Mouse (Mus musculus): ENCODE results near the gene Mre11a. TPM values are rescaled to one million over a fixed set of nuclear protein-coding genes. Genes with fewer than 3 reads are reported as not detected.

The Mre11a gene
- polyA plus RNA-seq, 1 experiment from 2014 or later, result 10.3 TPM

GRCm38 (mm10) chr9:14839970-14840369, 55.5 kb downstream of the Mre11a start:
- Histone ChIP-seq H3K9ac (ENCODE audit: low read depth, low read length) (no peak overlapping the region), H3K4me1 (ENCODE audit: control insufficient read depth, insufficient read depth, low read depth, low read length) (no peaks in the 10 kb centered on the region), H3K27me3 (replicated peaks; ENCODE audit: control insufficient read depth, insufficient read depth, low read length) (no peaks in the 10 kb centered on the region), H3K4me3 (ENCODE audit: low read length) (no peak overlapping the region), H3K9me3 (ENCODE audit: control insufficient read depth, low read length) (no peaks in the 10 kb centered on the region), H3K27ac (ENCODE audit: low read depth, low read length) (no peak overlapping the region), H3K4me2 (ENCODE audit: low read length) (no peak overlapping the region), H3K36me3 (ENCODE audit: control insufficient read depth, insufficient read depth, low read length) (no peaks in the 10 kb centered on the region)
- WGBS, result 74% methylated on average over 5 of the region's 5 CpGs
- ATAC-seq, result no peak

GRCm38 (mm10) chr9:14841878-14842761, 57.7 kb downstream of the Mre11a start:
- Histone ChIP-seq H3K9ac (ENCODE audit: low read depth, low read length) (no peak overlapping the region), H3K4me1 (ENCODE audit: control insufficient read depth, insufficient read depth, low read depth, low read length) (no peaks in the 10 kb centered on the region), H3K4me2 (ENCODE audit: low read length) (no peak overlapping the region), H3K27me3 (replicated peaks; ENCODE audit: control insufficient read depth, insufficient read depth, low read length) (no peaks in the 10 kb centered on the region), H3K27ac (ENCODE audit: low read depth, low read length) (no peak overlapping the region), H3K36me3 (ENCODE audit: control insufficient read depth, insufficient read depth, low read length) (no peaks in the 10 kb centered on the region), H3K4me3 (ENCODE audit: low read length) (no peak overlapping the region), H3K9me3 (ENCODE audit: control insufficient read depth, low read length) (no peaks in the 10 kb centered on the region)
- 80% methylated on average over 10 of the region's 10 CpGs for WGBS
- ATAC-seq, result peak; percentile 56

- Histone ChIP-seq H3K9ac (ENCODE audit: low read depth, low read length) (no peak overlapping the region), H3K4me2 (ENCODE audit: low read length) (no peak overlapping the region), H3K9me3 (ENCODE audit: control insufficient read depth, low read length) (no peaks in the 10 kb centered on the region), H3K27me3 (replicated peaks; ENCODE audit: control insufficient read depth, insufficient read depth, low read length) (no peaks in the 10 kb centered on the region), H3K4me1 (ENCODE audit: control insufficient read depth, insufficient read depth, low read depth, low read length) (no peaks in the 10 kb centered on the region), H3K36me3 (ENCODE audit: control insufficient read depth, insufficient read depth, low read length) (no peaks in the 10 kb centered on the region), H3K27ac (ENCODE audit: low read depth, low read length) (no peak overlapping the region), H3K4me3 (ENCODE audit: low read length) (no peak overlapping the region)
- ATAC-seq, result no peak
- 96% methylated on average over 6 of the region's 6 CpGs for WGBS
These were observed 58.9 kb downstream of the Mre11a start for GRCm38 (mm10) chr9:14843311-14843857.

- H3K4me1 ChIP-seq (ENCODE audit: control insufficient read depth, insufficient read depth, low read depth, low read length), result no peaks in the 10 kb centered on the region
- ATAC-seq, result no peak
- WGBS, result 96% methylated on average over 3 of the region's 3 CpGs
- no peak overlapping the region for H3K4me2 ChIP-seq (ENCODE audit: low read length)
- H3K27me3 ChIP-seq (replicated peaks; ENCODE audit: control insufficient read depth, insufficient read depth, low read length), result no peaks in the 10 kb centered on the region
- no peaks in the 10 kb centered on the region for H3K9me3 ChIP-seq (ENCODE audit: control insufficient read depth, low read length)
- H3K4me3 ChIP-seq (ENCODE audit: low read length), result no peak overlapping the region
- no peaks in the 10 kb centered on the region for H3K36me3 ChIP-seq (ENCODE audit: control insufficient read depth, insufficient read depth, low read length)
- no peak overlapping the region for H3K9ac ChIP-seq (ENCODE audit: low read depth, low read length)
- no peak overlapping the region for H3K27ac ChIP-seq (ENCODE audit: low read depth, low read length)
These were observed 59.4 kb downstream of the Mre11a start for GRCm38 (mm10) chr9:14843901-14844300.

GRCm38 (mm10) chr9:14846428-14846827, 62.0 kb downstream of the Mre11a start:
- Histone ChIP-seq H3K9me3 (ENCODE audit: control insufficient read depth, low read length) (no peaks in the 10 kb centered on the region), H3K27me3 (replicated peaks; ENCODE audit: control insufficient read depth, insufficient read depth, low read length) (no peaks in the 10 kb centered on the region), H3K9ac (ENCODE audit: low read depth, low read length) (no peak overlapping the region), H3K27ac (ENCODE audit: low read depth, low read length) (no peak overlapping the region), H3K4me1 (ENCODE audit: control insufficient read depth, insufficient read depth, low read depth, low read length) (no peaks in the 10 kb centered on the region), H3K36me3 (ENCODE audit: control insufficient read depth, insufficient read depth, low read length) (no peaks in the 10 kb centered on the region), H3K4me3 (ENCODE audit: low read length) (no peak overlapping the region), H3K4me2 (ENCODE audit: low read length) (no peak overlapping the region)
- ATAC-seq, result no peak
- 49% methylated on average over 5 of the region's 5 CpGs for WGBS

GRCm38 (mm10) chr9:14848267-14848935, 63.9 kb downstream of the Mre11a start:
- H3K9ac ChIP-seq (ENCODE audit: low read depth, low read length), result no peak overlapping the region
- 66% methylated on average over 1 of the region's 1 CpGs for WGBS
- no peak for ATAC-seq

GRCm38 (mm10) chr9:14854585-14854984, 70.1 kb downstream of the Mre11a start:
- H3K4me1 ChIP-seq (ENCODE audit: control insufficient read depth, insufficient read depth, low read depth, low read length), result 0 out of 2 replicates have a peak, but pooled peaks cover 2% of the 10 kb centered on the region
- no peak overlapping the region for H3K4me3 ChIP-seq (ENCODE audit: low read length)
- WGBS, result 51% methylated on average over 4 of the region's 4 CpGs
- no peak overlapping the region for H3K9ac ChIP-seq (ENCODE audit: low read depth, low read length)
- no peaks in the 10 kb centered on the region for H3K36me3 ChIP-seq (ENCODE audit: control insufficient read depth, insufficient read depth, low read length)
- ATAC-seq, result peak; percentile 63; the same call in 1 of the 2 replicates
- no peak overlapping the region for H3K4me2 ChIP-seq (ENCODE audit: low read length)
- peaks cover 7% of the 10 kb centered on the region for H3K27me3 ChIP-seq (replicated peaks; ENCODE audit: control insufficient read depth, insufficient read depth, low read length)
- no peaks in the 10 kb centered on the region for H3K9me3 ChIP-seq (ENCODE audit: control insufficient read depth, low read length)
- no peak overlapping the region for H3K27ac ChIP-seq (ENCODE audit: low read depth, low read length)

More at GRCm38 (mm10) chr9:14848267-14848935, 63.9 kb downstream of the Mre11a start:
- no peak overlapping the region for H3K4me2 ChIP-seq (ENCODE audit: low read length)
- no peaks in the 10 kb centered on the region for H3K4me1 ChIP-seq (ENCODE audit: control insufficient read depth, insufficient read depth, low read depth, low read length)
- H3K36me3 ChIP-seq (ENCODE audit: control insufficient read depth, insufficient read depth, low read length), result no peaks in the 10 kb centered on the region
- H3K4me3 ChIP-seq (ENCODE audit: low read length), result no peak overlapping the region
- H3K27ac ChIP-seq (ENCODE audit: low read depth, low read length), result no peak overlapping the region
- no peaks in the 10 kb centered on the region for H3K9me3 ChIP-seq (ENCODE audit: control insufficient read depth, low read length)
- H3K27me3 ChIP-seq (replicated peaks; ENCODE audit: control insufficient read depth, insufficient read depth, low read length), result no peaks in the 10 kb centered on the region

- ATAC-seq, result no peak
- H3K4me1 ChIP-seq (ENCODE audit: control insufficient read depth, insufficient read depth, low read depth, low read length), result peaks cover 6% of the 10 kb centered on the region
- H3K27me3 ChIP-seq (replicated peaks; ENCODE audit: control insufficient read depth, insufficient read depth, low read length), result peaks cover 11% of the 10 kb centered on the region
- no peak overlapping the region for H3K27ac ChIP-seq (ENCODE audit: low read depth, low read length)
- H3K4me2 ChIP-seq (ENCODE audit: low read length), result no peak overlapping the region
- no peak overlapping the region for H3K4me3 ChIP-seq (ENCODE audit: low read length)
- no peaks in the 10 kb centered on the region for H3K9me3 ChIP-seq (ENCODE audit: control insufficient read depth, low read length)
- H3K9ac ChIP-seq (ENCODE audit: low read depth, low read length), result no peak overlapping the region
- 50% methylated on average over 4 of the region's 4 CpGs for WGBS
- H3K36me3 ChIP-seq (ENCODE audit: control insufficient read depth, insufficient read depth, low read length), result no peaks in the 10 kb centered on the region
These were observed 72.6 kb downstream of the Mre11a start for GRCm38 (mm10) chr9:14856922-14857654.

Measured in hindbrain, embryonic 16.5 days (tissue).